Mouse (Mus musculus): Measurements from ENCODE around the gene Hrnr. TPM values are rescaled to one million over a fixed set of nuclear protein-coding genes. Genes with fewer than 3 reads are reported as not detected.

Hrnr gene
- not detected in 2 replicates for polyA plus RNA-seq (2012; ENCODE audit: low replicate concordance)

GRCm38 (mm10) chr3:93319449-93319848 is at the start of gene Hrnr:
Hrnr (plus strand) TSS chr3:93319749.

GRCm38 (mm10) chr3:93273223-93273622 is 46.3 kb upstream of the Hrnr start, which contains the start of gene Flg:
Flg (plus strand) TSS chr3:93273523.

Other genes with a start within 250 kb of the Hrnr start
- not detected in 2 replicates for gene Crnn, start 175.0 kb upstream of the Hrnr start, polyA plus RNA-seq (2012; ENCODE audit: low replicate concordance)
- not detected in 2 replicates for gene Flg2, start 122.5 kb upstream of the Hrnr start, polyA plus RNA-seq (2012; ENCODE audit: low replicate concordance)
- gene Flg, start 46.2 kb upstream of the Hrnr start, polyA plus RNA-seq (2012; ENCODE audit: low replicate concordance), result 0.16 TPM in 1 of 2 replicates, not detected in the other
- not detected in 2 replicates for gene Rptn, start 74.0 kb downstream of the Hrnr start, polyA plus RNA-seq (2012; ENCODE audit: low replicate concordance)
- gene Tchh, start 122.6 kb downstream of the Hrnr start, polyA plus RNA-seq (2012; ENCODE audit: low replicate concordance), result 0.15 and 0.62 TPM in 2 replicates
- gene Tchhl1, start 149.0 kb downstream of the Hrnr start, polyA plus RNA-seq (2012; ENCODE audit: low replicate concordance), result not detected in 2 replicates
- gene S100a11, start 200.7 kb downstream of the Hrnr start, polyA plus RNA-seq (2012; ENCODE audit: low replicate concordance), result 96.4 and 129 TPM in 2 replicates
- 33.6 and 230 TPM in 2 replicates for gene S100a10, start 235.3 kb downstream of the Hrnr start, polyA plus RNA-seq (2012; ENCODE audit: low replicate concordance)